Mouse (Mus musculus) layer of hippocampus, postnatal 14 days (tissue): ENCODE results near the gene Zfp992. TPM values are rescaled to one million over a fixed set of nuclear protein-coding genes. Genes with fewer than 3 reads are reported as not detected.
"Not testable (repeated sequence)": the region's sequence is repeated elsewhere in the genome, so short reads cannot be mapped to it uniquely, and the experiment has no call there.

ENCODE experiments used
- DNase-seq, 2 experiments: peaks; one replicate each; pipeline ENCODE4 v3.0.0; 2021 to 2022; ENCODE audit warnings: low spot score in 2 of 2, mixed read lengths in 1 of 2
- total RNA-seq, 2 experiments: library from RNA; stranded (reverse); gene quantifications; 2 replicates each; pipeline ENCODE4 v1.2.3; 2021

Gene Zfp992
- total RNA-seq, 2 experiments from 2014 or later: 4.5 to 5.1 TPM

- DNase-seq: not testable (repeated sequence)
Measured at GRCm38 (mm10) chr4:146474716-146475676, 26.2 kb downstream of the Zfp992 start.

GRCm38 (mm10) chr4:146476260-146476659 is 27.4 kb downstream of the Zfp992 start:
- DNase-seq: not testable (repeated sequence)

- DNase-seq: not testable (repeated sequence)
Measured at GRCm38 (mm10) chr4:146476959-146477358, 28.1 kb downstream of the Zfp992 start.

GRCm38 (mm10) chr4:146480376-146481096 is 31.7 kb downstream of the Zfp992 start:
- DNase-seq: not testable (repeated sequence)

- not testable (repeated sequence) for DNase-seq
Measured at GRCm38 (mm10) chr4:146482546-146482945, 33.7 kb downstream of the Zfp992 start.

GRCm38 (mm10) chr4:146483571-146484280 is 34.9 kb downstream of the Zfp992 start:
- not testable (repeated sequence) for DNase-seq

- not testable (repeated sequence) for DNase-seq
Measured at GRCm38 (mm10) chr4:146484676-146485075, 35.9 kb downstream of the Zfp992 start.

GRCm38 (mm10) chr4:146485183-146485939 is 36.5 kb downstream of the Zfp992 start:
- DNase-seq: not testable (repeated sequence)

- DNase-seq: not testable (repeated sequence)
Measured at GRCm38 (mm10) chr4:146486753-146487152, 37.9 kb downstream of the Zfp992 start.

GRCm38 (mm10) chr4:146489196-146489595 is 40.4 kb downstream of the Zfp992 start:
- not testable (repeated sequence) for DNase-seq

- DNase-seq: not testable (repeated sequence)
Measured at GRCm38 (mm10) chr4:146491993-146492392, 43.2 kb downstream of the Zfp992 start.

- DNase-seq: no peak
Measured at GRCm38 (mm10) chr4:146492439-146492838, 43.6 kb downstream of the Zfp992 start.

GRCm38 (mm10) chr4:146492851-146493250 is 44.0 kb downstream of the Zfp992 start:
- no peak for DNase-seq

GRCm38 (mm10) chr4:146493319-146493907 is 44.6 kb downstream of the Zfp992 start:
- DNase-seq: not testable (repeated sequence)

GRCm38 (mm10) chr4:146494980-146495379 is 46.2 kb downstream of the Zfp992 start:
- DNase-seq: no peak

GRCm38 (mm10) chr4:146497695-146498275 is 49.0 kb downstream of the Zfp992 start:
- DNase-seq: not testable (repeated sequence)

- not testable (repeated sequence) for DNase-seq
Measured at GRCm38 (mm10) chr4:146501727-146502126, 52.9 kb downstream of the Zfp992 start, which contains the start of gene Zfp981. Zfp981 (plus strand) TSS chr4:146502027.

- DNase-seq: not testable (repeated sequence)
Measured at GRCm38 (mm10) chr4:146509029-146509428, 60.2 kb downstream of the Zfp992 start.

GRCm38 (mm10) chr4:146511871-146512270 is 63.0 kb downstream of the Zfp992 start:
- DNase-seq: not testable (repeated sequence)
